Mouse (Mus musculus): ENCODE results near the gene Kat14. TPM values are rescaled to one million over a fixed set of nuclear protein-coding genes. Genes with fewer than 3 reads are reported as not detected.

Kat14 gene
- polyA plus RNA-seq, 1 experiment from 2014 or later = 51.3 TPM

GRCm38 (mm10) chr2:144386296-144386695, 17.5 kb downstream of the Kat14 start:
- Histone ChIP-seq H3K4me3 (no peak overlapping the region), H3K27ac (no peak overlapping the region), H3K4me1 (no peaks in the 10 kb centered on the region), H3K36me3 (peaks cover 72% of the 10 kb centered on the region), H3K27me3 (no peaks in the 10 kb centered on the region), H3K4me2 (replicated peaks) (no peak overlapping the region), H3K9ac (no peak overlapping the region), H3K9me3 (no peaks in the 10 kb centered on the region)
- no peak for ATAC-seq (ENCODE audit: insufficient number of reproducible peaks, insufficient read depth, low FRiP score, low TSS enrichment)
- 65% methylated on average over 2 of the region's 2 CpGs for WGBS

- Histone ChIP-seq H3K4me2 (replicated peaks) (no peak overlapping the region), H3K4me1 (no peaks in the 10 kb centered on the region), H3K27me3 (no peaks in the 10 kb centered on the region), H3K9ac (no peak overlapping the region), H3K9me3 (no peaks in the 10 kb centered on the region), H3K4me3 (no peak overlapping the region), H3K27ac (no peak overlapping the region), H3K36me3 (peaks cover 66% of the 10 kb centered on the region)
- no peak for ATAC-seq (ENCODE audit: insufficient number of reproducible peaks, insufficient read depth, low FRiP score, low TSS enrichment)
- 86% methylated on average over 3 of the region's 3 CpGs for whole genome bisulfite sequencing
These were observed 19.6 kb downstream of the Kat14 start for GRCm38 (mm10) chr2:144388416-144388815.

GRCm38 (mm10) chr2:144399531-144399930, 30.7 kb downstream of the Kat14 start:
- no peak overlapping the region for H3K4me2 ChIP-seq (replicated peaks)
- peaks cover 78% of the 10 kb centered on the region for H3K36me3 ChIP-seq
- no peak overlapping the region for H3K27ac ChIP-seq
- no peaks in the 10 kb centered on the region for H3K4me1 ChIP-seq
- no peak for ATAC-seq (ENCODE audit: insufficient number of reproducible peaks, insufficient read depth, low FRiP score, low TSS enrichment)
- no peaks in the 10 kb centered on the region for H3K27me3 ChIP-seq
- no peak overlapping the region for H3K4me3 ChIP-seq
- 91% methylated on average over 4 of the region's 4 CpGs for WGBS
- H3K9me3 ChIP-seq = no peaks in the 10 kb centered on the region
- no peak overlapping the region for H3K9ac ChIP-seq

- Histone ChIP-seq H3K36me3 (peaks cover 74% of the 10 kb centered on the region), H3K27ac (no peak overlapping the region), H3K4me1 (no peaks in the 10 kb centered on the region), H3K9ac (no peak overlapping the region), H3K4me3 (no peak overlapping the region), H3K9me3 (no peaks in the 10 kb centered on the region), H3K4me2 (replicated peaks) (no peak overlapping the region), H3K27me3 (no peaks in the 10 kb centered on the region)
- no peak for ATAC-seq (ENCODE audit: insufficient number of reproducible peaks, insufficient read depth, low FRiP score, low TSS enrichment)
- 87% methylated on average over 6 of the region's 6 CpGs for WGBS
These were observed 31.9 kb downstream of the Kat14 start for GRCm38 (mm10) chr2:144400659-144401058.

GRCm38 (mm10) chr2:144409037-144409436, 40.3 kb downstream of the Kat14 start:
- WGBS = 91% methylated on average over 4 of the region's 4 CpGs
- ATAC-seq (ENCODE audit: insufficient number of reproducible peaks, insufficient read depth, low FRiP score, low TSS enrichment) = no peak

GRCm38 (mm10) chr2:144410603-144411002, 41.8 kb downstream of the Kat14 start:
- H3K36me3 ChIP-seq = peaks cover 49% of the 10 kb centered on the region
- no peaks in the 10 kb centered on the region for H3K4me1 ChIP-seq
- H3K27me3 ChIP-seq = no peaks in the 10 kb centered on the region
- WGBS = 87% methylated on average over 3 of the region's 3 CpGs
- no peak for ATAC-seq (ENCODE audit: insufficient number of reproducible peaks, insufficient read depth, low FRiP score, low TSS enrichment)
- no peak overlapping the region for H3K4me2 ChIP-seq (replicated peaks)
- no peak overlapping the region for H3K4me3 ChIP-seq
- H3K9me3 ChIP-seq = no peaks in the 10 kb centered on the region
- H3K9ac ChIP-seq = no peak overlapping the region
- no peak overlapping the region for H3K27ac ChIP-seq

More at GRCm38 (mm10) chr2:144409037-144409436, 40.3 kb downstream of the Kat14 start:
- no peak overlapping the region for H3K4me3 ChIP-seq
- no peak overlapping the region for H3K27ac ChIP-seq
- no peak overlapping the region for H3K9ac ChIP-seq
- no peaks in the 10 kb centered on the region for H3K4me1 ChIP-seq
- H3K36me3 ChIP-seq = peaks cover 52% of the 10 kb centered on the region
- no peaks in the 10 kb centered on the region for H3K27me3 ChIP-seq
- H3K9me3 ChIP-seq = no peaks in the 10 kb centered on the region
- H3K4me2 ChIP-seq (replicated peaks) = no peak overlapping the region

- WGBS = 89% methylated on average over 1 of the region's 1 CpGs
- Histone ChIP-seq H3K36me3 (peaks cover 15% of the 10 kb centered on the region; the same call in 1 of the 2 replicates), H3K9me3 (no peaks in the 10 kb centered on the region), H3K9ac (no peak overlapping the region), H3K4me1 (peaks cover 6% of the 10 kb centered on the region; the same call in 1 of the 2 replicates), H3K27me3 (no peaks in the 10 kb centered on the region), H3K4me3 (no peak overlapping the region), H3K4me2 (replicated peaks) (no peak overlapping the region), H3K27ac (no peak overlapping the region)
- no peak for ATAC-seq (ENCODE audit: insufficient number of reproducible peaks, insufficient read depth, low FRiP score, low TSS enrichment)
These were observed 45.9 kb downstream of the Kat14 start for GRCm38 (mm10) chr2:144414646-144415045.

- Histone ChIP-seq H3K4me1 (peaks cover 6% of the 10 kb centered on the region; the same call in 1 of the 2 replicates), H3K27me3 (no peaks in the 10 kb centered on the region), H3K4me2 (replicated peaks) (no peak overlapping the region), H3K4me3 (no peak overlapping the region), H3K27ac (no peak overlapping the region), H3K36me3 (peaks cover 11% of the 10 kb centered on the region; the same call in 1 of the 2 replicates), H3K9ac (no peak overlapping the region), H3K9me3 (no peaks in the 10 kb centered on the region)
- no peak for ATAC-seq (ENCODE audit: insufficient number of reproducible peaks, insufficient read depth, low FRiP score, low TSS enrichment)
- 46% methylated on average over 8 of the region's 8 CpGs for WGBS
These were observed 48.1 kb downstream of the Kat14 start for GRCm38 (mm10) chr2:144416859-144417258.

GRCm38 (mm10) chr2:144418062-144418461, 49.3 kb downstream of the Kat14 start:
- 21% methylated on average over 2 of the region's 2 CpGs for WGBS
- no peaks in the 10 kb centered on the region for H3K27me3 ChIP-seq
- no peak overlapping the region for H3K27ac ChIP-seq

GRCm38 (mm10) chr2:144422094-144422675, 53.4 kb downstream of the Kat14 start:
- 86% methylated on average over 10 of the region's 10 CpGs for WGBS
- H3K9me3 ChIP-seq = no peaks in the 10 kb centered on the region
- peaks cover 6% of the 10 kb centered on the region; the same call in 1 of the 2 replicates for H3K4me1 ChIP-seq
- H3K36me3 ChIP-seq = no peaks in the 10 kb centered on the region
- no peaks in the 10 kb centered on the region for H3K27me3 ChIP-seq
- no peak for ATAC-seq (ENCODE audit: insufficient number of reproducible peaks, insufficient read depth, low FRiP score, low TSS enrichment)
- no peak overlapping the region for H3K4me2 ChIP-seq (replicated peaks)
- H3K9ac ChIP-seq = no peak overlapping the region
- no peak overlapping the region for H3K27ac ChIP-seq
- H3K4me3 ChIP-seq = no peak overlapping the region

More at GRCm38 (mm10) chr2:144418062-144418461, 49.3 kb downstream of the Kat14 start:
- Histone ChIP-seq H3K4me1 (peaks cover 6% of the 10 kb centered on the region; the same call in 1 of the 2 replicates), H3K9me3 (no peaks in the 10 kb centered on the region), H3K36me3 (peaks cover 7% of the 10 kb centered on the region; the same call in 1 of the 2 replicates), H3K4me3 (no peak overlapping the region), H3K4me2 (replicated peaks) (no peak overlapping the region), H3K9ac (no peak overlapping the region)
- no peak for ATAC-seq (ENCODE audit: insufficient number of reproducible peaks, insufficient read depth, low FRiP score, low TSS enrichment)

- Histone ChIP-seq H3K9me3 (no peaks in the 10 kb centered on the region), H3K27me3 (no peaks in the 10 kb centered on the region), H3K27ac (no peak overlapping the region), H3K4me1 (no peaks in the 10 kb centered on the region), H3K4me2 (replicated peaks) (no peak overlapping the region), H3K4me3 (no peak overlapping the region), H3K36me3 (no peaks in the 10 kb centered on the region), H3K9ac (no peak overlapping the region)
- ATAC-seq (ENCODE audit: insufficient number of reproducible peaks, insufficient read depth, low FRiP score, low TSS enrichment) = no peak
- WGBS = 73% methylated on average over 1 of the region's 1 CpGs
These were observed 57.0 kb downstream of the Kat14 start for GRCm38 (mm10) chr2:144425761-144426160.

GRCm38 (mm10) chr2:144427852-144428251, 59.1 kb downstream of the Kat14 start:
- Histone ChIP-seq H3K4me2 (replicated peaks) (no peak overlapping the region), H3K9ac (no peak overlapping the region), H3K27me3 (no peaks in the 10 kb centered on the region), H3K4me3 (no peak overlapping the region), H3K9me3 (no peaks in the 10 kb centered on the region), H3K27ac (no peak overlapping the region), H3K4me1 (no peaks in the 10 kb centered on the region), H3K36me3 (no peaks in the 10 kb centered on the region)
- 72% methylated on average over 5 of the region's 5 CpGs for WGBS
- ATAC-seq (ENCODE audit: insufficient number of reproducible peaks, insufficient read depth, low FRiP score, low TSS enrichment) = no peak

Data from embryonic facial prominence, embryonic 12.5 days (tissue).